Mouse (Mus musculus): ENCODE data around the gene Lypd5. TPM values are rescaled to one million over a fixed set of nuclear protein-coding genes. Genes with fewer than 3 reads are reported as not detected.

The Lypd5 gene
- total and polyA plus RNA-seq, 3 experiments = not detected

GRCm38 (mm10) chr7:24379934-24380333, 30.9 kb downstream of the Lypd5 start:
- Histone ChIP-seq H3K4me2 (ENCODE audit: insufficient read depth, low read depth, poor library complexity, severe bottlenecking) (peak overlapping the region; percentile 1; the same call in 1 of the 2 replicates), H3K9ac (ENCODE audit: insufficient read depth, low read depth) (0 out of 2 replicates have a peak overlapping the region, but pooled peaks have one; percentile 1), H3K27ac (ENCODE audit: insufficient read depth, low read depth) (0 out of 2 replicates have a peak overlapping the region, but pooled peaks have one; percentile 3), H3K4me1 (ENCODE audit: control insufficient read depth in 1 of 2, insufficient read depth in 2 of 2) (peaks cover 24 to 70% of the 10 kb centered on the region in 2 experiments), H3K79me2 (replicated peaks; ENCODE audit: control insufficient read depth, extremely low read depth, insufficient read depth, poor library complexity, severe bottlenecking) (no peaks in the 10 kb centered on the region), H3K36me3 (replicated peaks in 1 of 2; ENCODE audit: control insufficient read depth in 1 of 2, insufficient read depth in 1 of 2, low read length in 1 of 2) (peaks cover 0 to 28% of the 10 kb centered on the region in 2 experiments), H3K4me3 (replicated peaks in 1 of 3; ENCODE audit: low read depth in 2 of 3, low read length in 2 of 3, poor library complexity in 1 of 3) (no peak overlapping the region), H3K27me3 (replicated peaks) (no peaks in the 10 kb centered on the region), H3K9me3 (replicated peaks; ENCODE audit: low read length) (no peaks in the 10 kb centered on the region)
- peak; percentile 71 for DNase-seq (ENCODE audit: extremely low read depth)
- in situ Hi-C loops (cut with MboI; ENCODE audit: low pct_ligation_motif_present, low pct_unique_long_range_greater_than_20kb, low sequenced_read_pairs) = loop anchor here (25.0 kb wide), 1 partner anchor 418 kb away; the partner anchor contains the start of genes Vmn1r180 and Vmn1r181
- TF ChIP-seq HCFC1 (IDR thresholded peaks at IDR 0.05; ENCODE audit: low read depth, low read length) (no peak), TBP (conservative IDR thresholded peaks at IDR 0.05; ENCODE audit: low read depth, low read length) (no peak), CHD2 (IDR thresholded peaks at IDR 0.05; ENCODE audit: low read length) (peak; percentile 74; the same call in 1 of the 2 replicates), POLR2A (IDR thresholded peaks at IDR 0.05; ENCODE audit: low read depth, low read length) (0 out of 2 replicates have a peak, but pooled peaks have one; percentile 15), MAZ (IDR thresholded peaks at IDR 0.05; ENCODE audit: low read depth, low read length) (0 out of 2 replicates have a peak, but pooled peaks have one; percentile 18), MXI1 (IDR thresholded peaks at IDR 0.05; ENCODE audit: low read depth, low read length) (no peak), ETS1 (conservative IDR thresholded peaks at IDR 0.05; ENCODE audit: low read depth, low read length) (peak; percentile 29; the same call in 1 of the 2 replicates), JUND (conservative IDR thresholded peaks at IDR 0.05; ENCODE audit: low read depth, low read length) (no peak), ZMIZ1 (IDR thresholded peaks at IDR 0.05; ENCODE audit: low read depth, low read length) (no peak), NELFE (IDR thresholded peaks at IDR 0.05; ENCODE audit: low read depth, low read length) (peak; percentile 28; the same call in 1 of the 2 replicates), CHD1 (IDR thresholded peaks at IDR 0.05; ENCODE audit: low read depth, low read length) (no peak), MAX (IDR thresholded peaks at IDR 0.05; ENCODE audit: low read length) (no peak), CTCF (conservative IDR thresholded peaks at IDR 0.05 in 1 of 2, IDR thresholded peaks at IDR 0.05 in 1 of 2; ENCODE audit: low read depth in 2 of 2, low read length in 2 of 2) (no peak), JUN (IDR thresholded peaks at IDR 0.05; ENCODE audit: insufficient read depth, low read depth, low read length) (no peak), RAD21 (IDR thresholded peaks at IDR 0.05; ENCODE audit: low read depth, low read length) (no peak), KAT2A (IDR thresholded peaks at IDR 0.05; ENCODE audit: insufficient replicate concordance, low read length) (no peak), MYC (IDR thresholded peaks at IDR 0.05; ENCODE audit: low read depth, low read length) (no peak), SIN3A (IDR thresholded peaks at IDR 0.05; ENCODE audit: low read length) (no peak), PAX5 (IDR thresholded peaks at IDR 0.05; ENCODE audit: low read length) (no peak), MAFK (IDR thresholded peaks at IDR 0.05; ENCODE audit: insufficient replicate concordance, low read length) (no peak), IRF4 (IDR thresholded peaks at IDR 0.05; ENCODE audit: low read depth, low read length) (peak; percentile 54), USF2 (conservative IDR thresholded peaks at IDR 0.05; ENCODE audit: low read depth, low read length) (no peak), ZC3H11A (IDR thresholded peaks at IDR 0.05; ENCODE audit: low read depth, low read length) (no peak), USF1 (IDR thresholded peaks at IDR 0.05; ENCODE audit: low read depth, low read length) (no peak), TCF12 (IDR thresholded peaks at IDR 0.05; ENCODE audit: low read depth, low read length) (no peak), ZKSCAN1 (IDR thresholded peaks at IDR 0.05; ENCODE audit: borderline replicate concordance, low read depth, low read length) (no peak), UBTF (IDR thresholded peaks at IDR 0.05; ENCODE audit: low read depth, low read length) (no peak), MEF2A (IDR thresholded peaks at IDR 0.05; ENCODE audit: borderline replicate concordance, low read depth, low read length) (no peak), RCOR1 (conservative IDR thresholded peaks at IDR 0.05; ENCODE audit: low read depth, low read length) (no peak), NRF1 (IDR thresholded peaks at IDR 0.05; ENCODE audit: low read depth, low read length) (peak; percentile 18; the same call in 1 of the 2 replicates), SMC3 (IDR thresholded peaks at IDR 0.05; ENCODE audit: low read depth, low read length) (no peak), ZNF384 (IDR thresholded peaks at IDR 0.05; ENCODE audit: low read depth, low read length) (no peak), EP300 (IDR thresholded peaks at IDR 0.05; ENCODE audit: low read length) (peak; percentile 42), BHLHE40 (IDR thresholded peaks at IDR 0.05; ENCODE audit: low read depth, low read length) (no peak), E2F4 (IDR thresholded peaks at IDR 0.05; ENCODE audit: insufficient replicate concordance, low read depth, low read length) (no peak), ELF1 (IDR thresholded peaks at IDR 0.05; ENCODE audit: low read depth, low read length) (peak; percentile 53), GABPA (IDR thresholded peaks at IDR 0.05; ENCODE audit: insufficient replicate concordance, low read depth, low read length) (no peak), POLR2AphosphoS2 (IDR thresholded peaks at IDR 0.05; ENCODE audit: low read depth, low read length) (no peak)
- dilution Hi-C loops (cut with MboI; ENCODE audit: extremely low pct_ligation_motif_present, extremely low pct_unique_long_range_greater_than_20kb, low sequenced_read_pairs) = no loop called here
